24 mouse cellular contexts compared by ENCODE assay signal in the genomic region with DNA sequence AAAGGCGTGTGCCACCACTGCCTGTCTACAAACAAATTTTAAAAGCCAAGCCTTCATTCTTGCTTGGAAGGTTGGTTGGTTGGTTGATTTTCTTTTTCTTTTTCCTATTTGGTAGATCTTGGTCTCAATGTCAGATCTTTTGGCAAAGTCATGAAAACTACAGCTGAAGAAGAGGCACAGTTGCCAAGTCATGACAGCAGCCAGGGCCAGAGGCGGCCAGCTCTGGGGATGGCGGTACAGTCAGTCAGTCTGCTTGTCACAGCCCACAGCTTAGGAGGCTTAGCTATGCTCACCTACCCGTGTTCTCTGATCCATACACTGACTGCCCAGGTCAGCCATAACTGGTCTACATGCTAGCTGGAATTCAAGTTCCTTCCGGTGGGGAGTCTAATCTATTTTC. TPM values are rescaled to one million over a fixed set of nuclear protein-coding genes. Genes with fewer than 3 reads are reported as not detected.
DNase-seq lines count a peak whose midpoint lies in the region; ATAC-seq and TF ChIP-seq lines count a peak whose summit lies in the region.
"Had no signal": no experiment of that assay in that cellular context is flagged by ENCODE, and none has a peak within 500 bp of the region (broad histone marks: within the 10 kb centered on the region; RNA-seq: fewer than 3 reads in every experiment).

No protein-coding gene starts in this region.

- H3K27ac ChIP-seq in hindbrain, postnatal 0 days = no peak overlapping the region
- no peak overlapping the region for H3K27ac ChIP-seq in hindbrain, embryonic 11.5 days (ENCODE audit: low read depth, low read length)
- no peak overlapping the region for H3K27ac ChIP-seq in forebrain, embryonic 11.5 days (ENCODE audit: low read depth, low read length)
- H3K27ac ChIP-seq: embryonic facial prominence, embryonic 15.5 days; forebrain, embryonic 10.5 days; forebrain, embryonic 15.5 days; heart, embryonic 13.5 days; hindbrain, embryonic 12.5 days had no signal

- no peaks in the 10 kb centered on the region for H3K36me3 ChIP-seq in hindbrain, postnatal 0 days (ENCODE audit: insufficient read depth, low read length)
- no peaks in the 10 kb centered on the region for H3K36me3 ChIP-seq in hindbrain, embryonic 11.5 days (ENCODE audit: control insufficient read depth, insufficient read depth, low read length)
- H3K36me3 ChIP-seq in megakaryocyte, embryonic 14.5 days (replicated peaks; ENCODE audit: low read length) = no peaks in the 10 kb centered on the region
- H3K36me3 ChIP-seq in forebrain, embryonic 11.5 days (ENCODE audit: control insufficient read depth, insufficient read depth, low read length) = no peaks in the 10 kb centered on the region
- H3K36me3 ChIP-seq: embryonic facial prominence, embryonic 15.5 days; forebrain, embryonic 10.5 days; forebrain, embryonic 15.5 days; heart, embryonic 13.5 days; hindbrain, embryonic 12.5 days had no signal

- no peak overlapping the region for H3K9ac ChIP-seq in hindbrain, postnatal 0 days (replicated peaks; ENCODE audit: low read length)
- H3K9ac ChIP-seq in hindbrain, embryonic 11.5 days (ENCODE audit: low read depth, low read length) = no peak overlapping the region
- H3K9ac ChIP-seq in forebrain, embryonic 11.5 days (ENCODE audit: low read length) = no peak overlapping the region
- H3K9ac ChIP-seq: embryonic facial prominence, embryonic 15.5 days; forebrain, embryonic 15.5 days; heart, embryonic 13.5 days; hindbrain, embryonic 12.5 days had no signal

- peak; percentile 54 for DNase-seq in adrenal gland, postnatal 10 days
- DNase-seq in adrenal gland, adult 18-20 months (ENCODE audit: low spot score in 2 of 2) = no peak
- peak; percentile 43 for DNase-seq in hindbrain, postnatal 0 days (ENCODE audit: low spot score)
- no peak for DNase-seq in hindbrain, embryonic 11.5 days (ENCODE audit: low spot score)
- DNase-seq in forebrain, embryonic 11.5 days (ENCODE audit: low spot score) = no peak
- DNase-seq: cerebellum, adult 11 months; cerebellum, adult 8-10 months; cerebellum, postnatal 14 days; embryo, embryonic 11 days; gastrocnemius, postnatal 25 days; heart, adult 11 months; heart, postnatal 36 days had no signal

- 71% methylated on average over 5 of the region's 5 CpGs for WGBS in hindbrain, postnatal 0 days
- WGBS in hindbrain, embryonic 11.5 days = 94% methylated on average over 5 of the region's 5 CpGs
- WGBS in forebrain, embryonic 11.5 days = 86% methylated on average over 5 of the region's 5 CpGs

- H3K27me3 ChIP-seq in hindbrain, postnatal 0 days (ENCODE audit: insufficient read depth, low read length) = no peaks in the 10 kb centered on the region
- H3K27me3 ChIP-seq in hindbrain, embryonic 11.5 days (ENCODE audit: control insufficient read depth, insufficient read depth, low read length) = no peaks in the 10 kb centered on the region
- peaks cover 39% of the 10 kb centered on the region for H3K27me3 ChIP-seq in megakaryocyte, embryonic 14.5 days (replicated peaks)
- H3K27me3 ChIP-seq in forebrain, embryonic 11.5 days (ENCODE audit: control insufficient read depth, insufficient read depth, low read length) = no peaks in the 10 kb centered on the region
- H3K27me3 ChIP-seq: CH12.LX; embryonic facial prominence, embryonic 15.5 days; forebrain, embryonic 15.5 days; heart, embryonic 13.5 days; hindbrain, embryonic 12.5 days; Patski had no signal

- H3K9me3 ChIP-seq in hindbrain, postnatal 0 days (ENCODE audit: low read length) = no peaks in the 10 kb centered on the region
- no peaks in the 10 kb centered on the region for H3K9me3 ChIP-seq in hindbrain, embryonic 11.5 days (ENCODE audit: control insufficient read depth, low read length)
- no peaks in the 10 kb centered on the region for H3K9me3 ChIP-seq in megakaryocyte, embryonic 14.5 days
- H3K9me3 ChIP-seq in forebrain, embryonic 11.5 days (ENCODE audit: control insufficient read depth, low read length) = no peaks in the 10 kb centered on the region
- H3K9me3 ChIP-seq: embryonic facial prominence, embryonic 15.5 days; forebrain, embryonic 10.5 days; forebrain, embryonic 15.5 days; heart, embryonic 13.5 days; hindbrain, embryonic 12.5 days had no signal

- H3K4me3 ChIP-seq in hindbrain, postnatal 0 days (ENCODE audit: low read length) = no peak overlapping the region
- no peak overlapping the region for H3K4me3 ChIP-seq in hindbrain, embryonic 11.5 days (ENCODE audit: low read depth, low read length)
- peak overlapping the region; percentile 11 for H3K4me3 ChIP-seq in megakaryocyte, embryonic 14.5 days (replicated peaks)
- no peak overlapping the region for H3K4me3 ChIP-seq in forebrain, embryonic 11.5 days (ENCODE audit: low read depth, low read length)
- H3K4me3 ChIP-seq: embryonic facial prominence, embryonic 15.5 days; erythroblast, embryonic 14.5 days; forebrain, embryonic 10.5 days; forebrain, embryonic 15.5 days; heart, embryonic 13.5 days; hindbrain, embryonic 12.5 days had no signal

- peaks cover 29% of the 10 kb centered on the region for H3K4me1 ChIP-seq in hindbrain, postnatal 0 days (ENCODE audit: insufficient read depth, low read length)
- H3K4me1 ChIP-seq in hindbrain, embryonic 11.5 days (replicated peaks; ENCODE audit: control insufficient read depth, insufficient read depth, low read length) = peaks cover 13% of the 10 kb centered on the region; the same call in 1 of the 2 replicates
- peaks cover 38% of the 10 kb centered on the region for H3K4me1 ChIP-seq in megakaryocyte, embryonic 14.5 days
- peaks cover 10% of the 10 kb centered on the region; the same call in 1 of the 2 replicates for H3K4me1 ChIP-seq in forebrain, embryonic 11.5 days (replicated peaks; ENCODE audit: control insufficient read depth, insufficient read depth, low read length)

- no peak for ATAC-seq in hindbrain, postnatal 0 days
- no peak for ATAC-seq in hindbrain, embryonic 11.5 days (ENCODE audit: low FRiP score)
- no peak for ATAC-seq in megakaryocyte, adult 5-6 weeks (ENCODE audit: poor library complexity, severe bottlenecking)
- no peak for ATAC-seq in forebrain, embryonic 11.5 days (replicated peaks; ENCODE audit: low FRiP score)
- ATAC-seq: activated CD4-positive, CD25-positive, alpha-beta regulatory T cell, adult 4 months; forebrain, embryonic 15.5 days; hindbrain, embryonic 16.5 days; Patski had no signal

- no peak for TF ChIP-seq CTCF in hindbrain, postnatal 0 days (IDR thresholded peaks at IDR 0.05; ENCODE audit: low read depth)

- H3K4me2 ChIP-seq in hindbrain, postnatal 0 days (ENCODE audit: low read depth, low read length) = no peak overlapping the region
- H3K4me2 ChIP-seq in hindbrain, embryonic 11.5 days (replicated peaks; ENCODE audit: low read depth, low read length) = no peak overlapping the region
- no peak overlapping the region for H3K4me2 ChIP-seq in forebrain, embryonic 11.5 days (ENCODE audit: low read depth, low read length, severe bottlenecking)
- H3K4me2 ChIP-seq: embryonic facial prominence, embryonic 15.5 days; forebrain, embryonic 15.5 days; heart, embryonic 13.5 days; hindbrain, embryonic 12.5 days had no signal

RNA-seq across cellular contexts. Expression of a gene that starts 31.1 kb away (rescaled TPM):
- total RNA-seq in adrenal gland, postnatal 10 days (2021) = 10 to 100 TPM; 51.9 to 57.0 TPM
- total RNA-seq in adrenal gland, adult 18-20 months (2021) = 10 to 100 TPM; 48.5 to 62.1 TPM
- 61.4 and 63.9 TPM in 2 replicates for total RNA-seq in hindbrain, postnatal 0 days (2014; rRNA removed)
- 168 and 179 TPM in 2 replicates for polyA plus RNA-seq in hindbrain, postnatal 0 days (2015; fragmentation: Nextera tagmentation; extraction: Ambion mirVana)
- polyA plus RNA-seq in hindbrain, embryonic 11.5 days (2014; fragmentation: Nextera tagmentation; extraction: Ambion mirVana) = 179 and 180 TPM in 2 replicates
- 16.4 and 53.1 TPM in 2 replicates for polyA plus RNA-seq in megakaryocyte, embryonic 14.5 days (2012; ENCODE audit: insufficient read depth, low replicate concordance)
- total RNA-seq in megakaryocyte, adult 5-6 weeks (2015) = 143 and 149 TPM in 2 replicates
- total RNA-seq in megakaryocyte, adult 5-6 weeks (2017) = 97.9 and 104 TPM in 2 replicates
- 143 and 151 TPM in 2 replicates for polyA plus RNA-seq in forebrain, embryonic 11.5 days (2014; fragmentation: Nextera tagmentation; extraction: Ambion mirVana)

Comparison
In these comparisons a context has a peak if more than half of its experiments do, and no peak if none do; other contexts are left out.
1. DNase-seq: peak in adrenal gland, postnatal 10 days (single experiment) and hindbrain, postnatal 0 days (single experiment); none in adrenal gland, adult 18-20 months (0 of 2), hindbrain, embryonic 11.5 days (single experiment) and forebrain, embryonic 11.5 days (single experiment).